Mouse (Mus musculus): ENCODE results near the gene Arhgap17. TPM values are rescaled to one million over a fixed set of nuclear protein-coding genes. Genes with fewer than 3 reads are reported as not detected.

The Arhgap17 gene
- polyA plus RNA-seq, 1 experiment from 2014 or later = 9.6 TPM

DNA sequence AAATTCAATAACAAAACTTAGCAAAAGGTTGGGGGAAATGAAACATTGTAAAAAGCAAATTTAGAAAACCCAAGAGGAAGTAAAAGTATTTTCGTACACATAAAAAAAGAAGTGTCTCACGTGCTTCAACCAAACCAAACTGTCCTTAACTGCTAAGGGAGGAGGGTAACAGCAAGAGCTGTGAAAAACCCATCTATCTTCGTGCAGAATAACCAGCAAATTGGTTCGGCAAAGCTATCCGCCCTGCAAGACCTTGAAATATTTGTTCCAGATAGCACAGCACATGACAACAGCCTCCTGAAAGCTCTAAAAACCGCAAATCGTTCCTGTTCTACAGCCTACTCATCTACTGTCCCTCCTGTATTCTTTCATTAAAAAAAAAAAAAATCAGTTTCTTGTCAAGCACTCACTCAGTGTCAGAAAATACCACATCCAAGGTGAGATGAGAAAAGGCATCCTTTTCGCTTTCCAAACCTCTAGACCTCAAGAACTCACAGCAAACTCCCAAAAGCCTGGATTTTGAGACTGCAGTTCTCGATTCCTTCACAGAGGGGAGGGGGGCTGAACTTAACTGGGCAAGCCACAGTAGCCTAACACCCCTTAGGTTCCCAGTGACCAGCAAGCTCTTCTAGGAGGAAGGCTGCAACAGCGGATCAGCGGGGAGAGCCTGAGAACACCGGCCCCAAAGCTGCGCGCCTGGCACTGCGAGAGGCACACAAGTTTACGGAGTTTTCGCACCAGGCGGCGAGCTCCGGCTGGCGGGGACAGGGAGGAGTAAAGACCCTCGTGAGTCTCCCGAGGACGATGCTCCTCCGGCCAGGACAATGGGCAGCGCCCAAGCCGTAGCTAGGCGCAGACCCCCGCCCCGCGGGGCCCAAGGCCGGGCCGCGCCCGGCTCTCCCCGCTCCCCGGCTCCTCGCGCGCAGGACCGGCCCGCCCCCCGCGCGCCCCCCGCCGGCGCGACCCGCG, 653 bp downstream of the Arhgap17 start:
- peak; percentile 48 for DNase-seq (ENCODE audit: low spot score)

DNA sequence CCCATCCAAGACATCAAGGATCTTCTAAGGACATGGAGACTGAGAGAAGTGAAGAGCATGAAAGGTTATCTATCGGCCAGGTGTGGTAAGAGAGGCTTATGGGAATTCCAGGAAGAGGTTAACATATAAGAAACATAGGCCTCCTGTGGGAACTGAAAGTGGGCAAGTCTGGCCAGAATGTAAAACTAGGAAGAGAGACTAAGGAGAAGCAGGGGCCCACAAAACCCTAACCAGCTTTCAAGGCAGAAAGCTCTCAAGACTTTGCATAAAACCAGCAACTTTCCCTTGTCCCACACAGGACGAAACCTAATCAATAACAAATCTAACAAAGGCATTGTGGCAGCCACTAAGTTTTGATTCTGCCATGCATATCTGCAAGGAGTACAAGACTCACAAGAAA, 1.5 kb downstream of the Arhgap17 start:
- no peak for DNase-seq (ENCODE audit: low spot score)

DNA sequence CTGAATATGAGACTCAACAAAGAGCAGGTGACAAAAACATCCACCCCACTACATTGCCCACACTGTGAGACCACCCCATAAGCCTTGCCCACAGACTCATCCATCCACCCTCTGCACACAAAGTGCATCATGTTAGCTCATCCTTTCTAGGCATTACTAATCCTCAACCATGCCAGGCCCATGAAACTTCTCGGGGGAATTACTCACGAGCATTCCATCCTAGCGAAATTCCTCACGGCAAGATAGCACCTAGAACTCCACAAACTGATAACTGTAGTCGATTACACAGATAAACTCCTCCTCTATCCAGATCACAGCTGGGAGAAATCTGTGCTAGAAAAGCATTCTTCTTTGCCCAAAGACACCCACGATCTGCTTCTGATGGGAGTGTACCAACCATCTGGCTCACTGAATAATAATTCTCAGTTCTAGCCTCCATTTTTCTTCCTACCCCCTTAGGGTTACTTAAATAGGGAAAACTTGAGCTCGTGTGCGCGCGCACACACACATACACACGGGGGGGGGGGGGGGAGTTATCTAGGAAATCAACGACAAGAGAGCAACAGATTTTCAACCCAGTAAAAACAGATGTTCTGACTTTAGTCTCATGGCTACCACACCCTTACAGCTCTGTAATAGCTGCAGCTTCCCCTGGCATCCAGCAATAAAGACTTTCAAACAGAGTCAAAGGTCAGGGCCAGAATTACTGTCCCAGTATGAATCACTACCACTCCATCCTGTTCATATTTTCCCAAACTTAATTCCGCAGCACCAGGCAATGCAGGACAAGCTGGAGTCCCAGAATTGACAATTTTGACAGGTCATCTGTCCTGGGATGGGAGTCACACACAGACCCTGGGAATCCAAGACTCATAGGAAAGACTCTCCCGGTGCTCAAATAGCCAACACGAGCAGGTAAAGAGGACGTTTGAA, 2.2 kb downstream of the Arhgap17 start:
- no peak for DNase-seq (ENCODE audit: low spot score)

DNA sequence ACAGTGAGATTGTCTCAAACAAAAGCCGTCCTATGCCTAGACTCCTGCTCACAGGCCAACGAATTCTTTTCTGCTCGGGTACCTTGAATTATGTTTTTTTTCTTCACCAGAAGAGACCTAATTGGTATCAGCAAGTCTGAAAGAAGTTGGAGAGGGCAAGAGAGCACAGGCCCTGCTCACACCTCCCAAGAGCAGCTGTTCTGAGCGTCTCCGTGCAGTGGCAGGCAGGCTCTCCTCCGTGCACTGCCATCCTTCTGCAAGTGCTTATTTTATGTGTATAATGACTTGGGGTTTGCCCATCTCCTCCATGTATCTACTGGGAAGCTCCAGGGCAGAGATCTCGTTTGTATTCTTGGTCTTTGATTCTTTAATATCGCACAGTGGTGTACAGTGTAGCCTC, 2.9 kb downstream of the Arhgap17 start:
- no peak for DNase-seq (ENCODE audit: low spot score)

DNA sequence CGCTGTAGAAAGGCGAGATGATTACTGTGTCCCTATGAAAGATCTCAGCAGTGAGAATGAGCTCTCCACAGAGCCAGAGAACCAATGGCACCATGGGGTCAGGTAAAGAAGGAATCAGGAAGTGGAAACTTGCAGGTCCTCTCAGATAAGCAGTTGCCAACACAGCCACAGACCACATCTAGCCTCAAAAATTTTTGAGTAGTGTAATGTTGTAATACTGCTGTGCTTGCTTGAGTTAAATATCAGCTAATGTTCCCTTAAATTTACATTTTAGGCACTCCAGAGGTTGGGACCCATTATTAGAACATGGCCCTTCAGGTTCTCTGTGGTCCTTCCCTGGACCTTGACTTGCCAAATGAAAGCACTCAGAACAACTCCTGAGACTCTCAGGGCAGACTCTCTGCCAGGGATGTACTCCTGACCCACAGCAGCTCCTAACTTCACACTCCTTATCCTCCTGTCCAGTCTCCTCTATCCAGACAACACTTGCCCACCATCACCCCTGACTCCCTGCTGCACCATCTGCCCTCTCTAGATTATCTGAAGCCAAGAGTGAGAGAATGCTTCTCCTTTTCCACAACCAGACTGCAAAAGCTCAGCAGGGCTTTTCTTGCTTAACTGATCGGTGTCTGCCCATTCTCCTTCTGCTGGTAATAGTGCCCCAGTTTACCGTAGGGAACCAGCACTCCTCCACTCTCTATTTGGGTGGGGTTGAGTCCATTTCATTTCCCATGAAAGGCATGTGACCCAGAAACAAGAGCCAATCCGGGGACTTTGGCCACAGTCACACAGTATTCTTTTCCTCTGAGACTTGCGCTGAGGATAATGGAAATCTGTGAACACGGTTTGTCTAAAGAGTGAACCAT, 3.6 kb downstream of the Arhgap17 start:
- DNase-seq (ENCODE audit: low spot score) = no peak

- DNase-seq (ENCODE audit: low spot score) = no peak
These were observed 5.7 kb downstream of the Arhgap17 start for GRCm38 (mm10) chr7:123363971-123364370.

DNA sequence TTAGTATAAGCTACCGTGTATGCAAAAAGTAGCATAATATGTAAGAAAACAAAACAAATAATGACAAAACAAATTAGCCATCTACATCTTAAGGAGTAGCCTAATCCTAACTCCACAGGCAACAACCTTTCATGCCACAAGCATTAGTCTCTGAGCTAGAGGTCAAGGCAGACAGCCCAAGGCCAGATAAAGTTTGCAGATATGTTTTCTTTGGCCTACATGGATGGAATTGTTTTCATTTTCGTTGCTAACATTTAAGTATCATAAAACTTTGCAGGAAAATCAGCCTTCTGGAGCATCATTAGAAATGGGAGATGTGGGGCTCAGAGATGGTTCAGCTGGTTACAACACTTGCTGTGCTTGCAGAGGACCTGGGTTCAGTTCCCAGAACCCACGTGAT, 6.9 kb downstream of the Arhgap17 start:
- DNase-seq (ENCODE audit: low spot score) = no peak

DNA sequence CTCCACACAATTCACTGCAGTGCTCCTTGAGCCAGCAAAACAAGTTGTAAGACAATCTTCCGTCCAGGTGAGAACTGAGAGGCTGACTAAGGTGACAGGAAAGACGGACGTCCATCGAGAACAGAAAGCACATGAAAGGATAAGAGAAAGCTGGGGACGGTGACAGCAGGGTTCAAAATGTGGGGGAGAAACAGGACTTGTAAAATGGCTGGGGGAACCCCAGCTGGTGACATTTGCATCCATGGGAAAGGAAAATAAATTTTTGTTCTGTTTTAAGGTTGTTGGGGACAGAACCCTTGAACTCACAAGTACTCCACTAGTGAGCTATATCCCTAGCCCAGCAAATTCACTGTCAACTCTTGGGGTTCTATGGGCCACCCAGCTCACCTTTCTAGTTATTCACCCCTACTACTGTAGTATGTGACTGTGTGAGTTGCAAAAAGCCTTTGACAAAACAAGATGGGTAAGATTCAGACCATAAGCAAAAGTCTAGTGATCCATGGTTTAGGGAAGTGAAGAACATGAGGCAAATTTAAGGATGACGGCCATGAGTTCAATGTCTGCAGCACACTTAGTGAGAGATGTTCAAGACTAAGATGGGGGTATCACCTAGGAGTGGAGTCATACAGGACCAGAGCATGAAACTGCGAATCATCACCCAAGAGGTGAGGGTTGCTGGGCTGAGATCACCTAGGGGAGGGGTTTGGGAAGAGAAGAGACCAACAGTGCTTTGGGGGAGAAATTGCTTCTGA, 8.3 kb downstream of the Arhgap17 start:
- DNase-seq (ENCODE audit: low spot score) = no peak

- DNase-seq (ENCODE audit: low spot score) = no peak
These were observed 9.5 kb downstream of the Arhgap17 start for GRCm38 (mm10) chr7:123360185-123360584.

GRCm38 (mm10) chr7:123359101-123359500, 10.6 kb downstream of the Arhgap17 start:
- DNase-seq (ENCODE audit: low spot score) = no peak

DNA sequence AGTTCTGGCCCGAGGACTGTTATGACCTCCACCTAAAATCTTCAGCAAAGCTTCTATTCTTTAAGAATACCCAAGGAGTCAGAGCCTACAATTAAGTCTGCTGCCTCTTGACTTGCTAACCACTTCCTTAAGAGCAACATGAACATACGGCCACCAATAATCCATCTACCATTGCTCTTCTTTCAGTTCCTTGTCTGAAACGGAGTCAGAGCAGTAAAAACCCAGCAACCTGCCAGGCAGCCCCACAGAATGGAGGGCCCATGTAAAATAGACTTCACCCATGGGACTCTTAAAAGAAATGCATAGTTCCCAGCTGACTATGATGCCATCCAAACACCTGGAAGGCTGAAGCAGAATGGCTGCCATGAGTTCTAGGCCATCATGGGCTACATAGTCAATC, 13.6 kb downstream of the Arhgap17 start:
- DNase-seq (ENCODE audit: low spot score) = no peak

- DNase-seq (ENCODE audit: low spot score) = peak; percentile 53
These were observed 14.9 kb downstream of the Arhgap17 start for GRCm38 (mm10) chr7:123354851-123355250.

- no peak for DNase-seq (ENCODE audit: low spot score)
These were observed 15.3 kb downstream of the Arhgap17 start for GRCm38 (mm10) chr7:123354392-123354791.

DNA sequence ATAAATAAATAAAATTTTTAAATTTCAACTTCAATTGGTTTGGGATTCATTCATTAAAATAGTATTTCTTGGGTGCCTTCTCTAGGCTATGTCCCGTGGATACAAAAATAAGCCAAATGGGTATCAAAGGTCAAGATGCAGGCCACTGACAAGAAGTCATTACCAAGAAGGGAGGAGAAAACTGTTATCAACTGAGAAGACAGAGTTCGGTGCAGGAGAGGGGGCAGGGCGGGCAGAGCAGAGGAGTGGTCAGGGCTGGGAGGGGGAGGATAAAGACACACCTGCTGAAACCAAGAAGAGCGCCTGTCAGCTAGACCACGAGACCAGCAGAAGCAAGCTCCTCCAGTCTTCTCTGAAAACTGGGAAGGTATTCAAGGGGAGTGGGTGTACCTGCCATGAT, 15.8 kb downstream of the Arhgap17 start:
- DNase-seq (ENCODE audit: low spot score) = no peak

DNA sequence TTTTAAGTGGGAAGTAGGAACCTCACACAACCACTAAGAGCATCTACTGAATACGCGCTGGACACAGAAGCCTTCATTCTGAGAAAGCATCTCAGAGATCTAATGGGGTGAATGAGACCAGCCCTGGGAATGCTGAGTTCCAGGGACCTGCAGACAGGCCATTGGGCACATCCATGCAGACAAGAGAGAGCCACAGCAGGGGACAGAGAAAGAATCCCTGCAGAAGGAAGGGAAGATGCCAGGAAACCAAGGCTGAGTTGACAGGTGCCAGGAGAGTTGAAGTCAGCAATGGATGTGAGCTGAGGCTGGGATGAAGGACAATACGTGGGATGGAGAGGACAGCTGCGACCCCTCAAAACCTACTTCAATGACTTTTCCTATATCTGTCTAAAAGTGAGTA, 16.6 kb downstream of the Arhgap17 start:
- DNase-seq (ENCODE audit: low spot score) = no peak

DNA sequence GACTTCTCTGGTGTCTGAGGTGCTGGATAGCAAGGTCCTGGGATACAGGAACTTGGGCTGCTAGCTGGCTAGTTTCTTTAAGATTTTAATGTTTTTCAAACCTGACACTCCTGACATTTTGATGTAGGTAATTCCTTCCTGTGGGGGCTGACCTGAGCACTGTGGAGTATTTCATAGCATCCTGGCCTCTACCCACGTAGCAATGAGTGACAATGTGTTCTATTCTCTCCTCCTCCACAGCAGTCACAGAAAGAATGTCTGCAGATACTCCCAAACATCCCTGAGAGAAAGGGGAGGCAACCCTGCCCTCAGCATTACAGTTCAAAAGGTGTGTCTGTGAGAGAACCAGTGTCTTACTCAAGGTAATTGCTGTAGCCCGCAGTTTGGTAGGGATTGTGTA, 19.5 kb downstream of the Arhgap17 start:
- DNase-seq (ENCODE audit: low spot score) = no peak

DNA sequence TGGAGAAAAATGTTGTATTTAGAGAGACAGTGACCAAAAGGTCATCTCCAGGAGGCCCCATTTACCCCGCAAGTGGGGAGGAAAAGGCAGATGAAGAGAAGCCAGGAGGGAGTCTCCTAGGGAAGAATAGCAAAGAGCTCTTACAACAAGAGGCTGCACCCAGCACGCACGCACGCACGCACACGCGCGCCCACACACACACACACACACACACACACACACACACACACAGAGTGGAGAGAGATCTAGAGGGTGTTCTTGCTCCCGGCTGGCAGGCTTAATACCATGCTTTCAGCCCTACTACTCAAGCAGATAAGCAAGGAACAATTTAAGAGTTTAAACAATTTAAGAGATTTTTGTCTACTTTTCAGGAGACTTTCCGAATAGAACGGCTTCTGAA, 19.9 kb downstream of the Arhgap17 start:
- no peak for DNase-seq (ENCODE audit: low spot score)

- DNase-seq (ENCODE audit: low spot score) = no peak
These were observed 23.0 kb downstream of the Arhgap17 start for GRCm38 (mm10) chr7:123346631-123347290.

GRCm38 (mm10) chr7:123345041-123345544, 24.6 kb downstream of the Arhgap17 start:
- no peak for DNase-seq (ENCODE audit: low spot score)

Measured in thymus, postnatal 0 days (tissue).